Mouse (Mus musculus) olfactory bulb, adult 2 months (tissue): ENCODE data around the gene Daam2.

Source experiments
- CTCF ChIP-seq: fragments of 200-500 bp; IDR thresholded peaks from 2 replicates; pipeline ENCODE4 v1.5.1; 2012; ENCODE audit warnings: low read depth, mild to moderate bottlenecking, low read length, moderate library complexity; ENCODE audit not compliant: insufficient read depth
- POLR2A ChIP-seq: fragments of 200-500 bp; IDR thresholded peaks from 2 replicates; pipeline ENCODE4 v1.6.1; 2012; ENCODE audit warnings: mild to moderate bottlenecking, low read depth, low read length, moderate library complexity; ENCODE audit not compliant: insufficient read depth

DNA sequence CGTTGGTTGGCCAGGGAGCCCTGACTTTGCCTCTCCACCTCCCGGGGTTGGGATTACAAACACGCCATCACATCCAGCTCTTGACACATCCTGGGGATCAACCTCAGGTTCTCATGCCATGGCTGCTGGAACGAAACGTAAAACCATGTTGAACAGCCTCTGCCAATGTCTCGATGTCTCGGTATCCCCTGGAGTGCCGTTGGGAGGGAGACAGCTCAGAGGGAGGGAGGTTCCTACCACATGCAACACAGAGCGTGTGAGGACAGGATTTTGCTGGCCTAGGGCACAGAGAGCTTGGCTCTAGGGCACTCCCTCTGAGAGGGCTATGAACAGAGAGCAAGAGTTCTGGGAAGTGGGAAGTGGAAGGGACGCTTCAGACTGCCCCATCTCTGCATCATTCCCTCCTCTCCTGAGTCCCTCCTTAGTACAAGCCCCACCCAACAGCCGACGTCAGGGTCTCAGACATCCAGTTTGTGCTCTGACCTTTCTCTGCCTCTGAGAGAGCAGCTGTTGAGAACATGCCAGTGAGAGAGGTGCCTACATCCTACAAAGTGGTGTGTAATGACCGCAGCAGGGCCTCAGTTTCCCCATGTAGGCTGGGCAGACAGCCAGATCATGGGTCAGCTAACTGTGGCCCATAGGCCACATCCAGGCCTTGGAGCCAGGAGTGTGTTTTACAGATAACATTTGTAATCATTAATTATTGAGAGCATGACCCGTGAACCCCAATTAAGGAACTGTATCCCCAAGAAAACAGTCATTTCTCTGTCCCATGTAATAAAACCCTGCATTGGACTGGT lies 123.6 kb downstream of the Daam2 start:
- TF ChIP-seq CTCF, result no peak
- TF ChIP-seq POLR2A, result no peak
